Mouse (Mus musculus): ENCODE measurements at regions not wholly inside any gene's neighbourhood (a gene's known extent, or its start where the extent isn't known, plus 50 kb on each side); places are given as distances from the start of the nearest gene placed in this dataset.

GRCm38 (mm10) chr3:123781581-123781980 is 90.9 kb upstream of the Ndst3 start:
- TF ChIP-seq CHD2 (IDR thresholded peaks at IDR 0.05; ENCODE audit: low read depth, low read length) (no peak), ZNF384 (IDR thresholded peaks at IDR 0.05; ENCODE audit: low read depth, low read length) (no peak), HCFC1 (IDR thresholded peaks at IDR 0.05; ENCODE audit: borderline replicate concordance, insufficient read depth, low read length) (no peak), MAFK (IDR thresholded peaks at IDR 0.05; ENCODE audit: insufficient read depth, low read depth, low read length) (no peak)
